Mouse (Mus musculus) limb, embryonic 11.5 days (tissue): ENCODE results near the gene Rgcc. TPM values are rescaled to one million over a fixed set of nuclear protein-coding genes. Genes with fewer than 3 reads are reported as not detected.

Experiments
- ATAC-seq: fragments of 200-750 bp; cut with Nextera tagmentation; 2 replicates; pipeline ENCODE4 v1.8.0; 2017; ENCODE audit warnings: low read depth; ENCODE audit not compliant: insufficient number of reproducible peaks, low FRiP score, low TSS enrichment
- DNase-seq: peaks from one replicate; pipeline ENCODE4 v3.0.0-alpha.2; 2015; ENCODE audit warnings: low spot score
- H3K27ac ChIP-seq: fragments of 300-500 bp; sonication (generic); replicated peaks from 2 replicates; pipeline ENCODE4 v1.5.1; 2014; ENCODE audit warnings: low read depth, mild to moderate bottlenecking, low read length
- H3K27me3 ChIP-seq: fragments of 300-500 bp; sonication (generic); 2 replicates; pipeline ENCODE4 v1.6.1; 2014; ENCODE audit warnings: mild to moderate bottlenecking, low read length, mixed read lengths; ENCODE audit not compliant: control insufficient read depth, insufficient read depth
- H3K36me3 ChIP-seq: fragments of 300-500 bp; sonication (generic); 2 replicates; pipeline ENCODE4 v1.6.1; 2014; ENCODE audit warnings: mild to moderate bottlenecking, low read length, moderate library complexity, mixed read lengths; ENCODE audit not compliant: control insufficient read depth, insufficient read depth
- H3K4me1 ChIP-seq: fragments of 300-500 bp; sonication (generic); 2 replicates; pipeline ENCODE4 v1.6.1; 2014; ENCODE audit warnings: low read length, mixed read lengths; ENCODE audit not compliant: control insufficient read depth, insufficient read depth
- H3K4me2 ChIP-seq: fragments of 300-500 bp; sonication (generic); 2 replicates; pipeline ENCODE4 v1.6.1; 2014; ENCODE audit warnings: low read depth, mild to moderate bottlenecking, moderate library complexity; ENCODE audit not compliant: severe bottlenecking
- H3K4me3 ChIP-seq: fragments of 300-500 bp; sonication (generic); 2 replicates; pipeline ENCODE4 v1.5.1; 2014; ENCODE audit warnings: low read depth, low read length
- H3K9ac ChIP-seq: fragments of 300-500 bp; sonication (generic); 2 replicates; pipeline ENCODE4 v1.6.1; 2014; ENCODE audit warnings: mild to moderate bottlenecking, low read length
- H3K9me3 ChIP-seq: fragments of 300-500 bp; sonication (generic); 2 replicates; pipeline ENCODE4 v1.6.1; 2016; ENCODE audit warnings: low read length; ENCODE audit not compliant: control insufficient read depth
- WGBS: fragments of 180-500 bp; shearing (Covaris S2); extraction: QIAGEN DNeasy Blood & Tissue Kit; methylation state at CpG from one replicate; pipeline ENCODE4 v1.1.7; 2014; 5-methylcytosine and 5-hydroxymethylcytosine counted together
- polyA plus RNA-seq: library from polyadenylated mRNA; unstranded; fragments of >200 nt; fragmentation: Nextera tagmentation; extraction: Ambion mirVana; gene quantifications from 2 replicates; pipeline ENCODE4 v1.2.1, GENCODE M21; 2014

The Rgcc gene
- polyA plus RNA-seq = 19.6 and 20.8 TPM in 2 replicates

GRCm38 (mm10) chr14:79301466-79301875, at the start of gene Rgcc:
Rgcc (minus strand) TSS chr14:79301645.
- Histone ChIP-seq H3K27me3 (no peaks in the 10 kb centered on the region), H3K9ac (peak within 1 kb of the TSS; percentile 60), H3K4me1 (peaks cover 9% of the 10 kb centered on the region), H3K4me3 (peak within 1 kb of the TSS; percentile 52), H3K36me3 (no peaks in the 10 kb centered on the region), H3K9me3 (no peaks in the 10 kb centered on the region), H3K27ac (no peak within 1 kb of the TSS), H3K4me2 (peak within 1 kb of the TSS; percentile 97)
- DNase-seq (peak; percentile 97), ATAC-seq (peak; percentile 94)
- whole genome bisulfite sequencing = 0% methylated on average over 34 of the region's 34 CpGs

- Histone ChIP-seq H3K27me3 (no peaks in the 10 kb centered on the region), H3K36me3 (peaks cover 14% of the 10 kb centered on the region), H3K27ac (no peak overlapping the region), H3K9ac (no peak overlapping the region), H3K4me2 (no peak overlapping the region), H3K9me3 (no peaks in the 10 kb centered on the region), H3K4me3 (no peak overlapping the region), H3K4me1 (no peaks in the 10 kb centered on the region)
- no peak for DNase-seq
- 88% methylated on average over 3 of the region's 3 CpGs for WGBS
- ATAC-seq = no peak
Measured at GRCm38 (mm10) chr14:79346384-79346783, 44.9 kb upstream of the Rgcc start.

GRCm38 (mm10) chr14:79335613-79336012, 34.2 kb upstream of the Rgcc start:
- peaks cover 8% of the 10 kb centered on the region; the same call in 1 of the 2 replicates for H3K36me3 ChIP-seq
- 88% methylated on average over 3 of the region's 3 CpGs for WGBS
- no peak for DNase-seq

GRCm38 (mm10) chr14:79331936-79332335, 30.5 kb upstream of the Rgcc start:
- DNase-seq = no peak
- no peak overlapping the region for H3K27ac ChIP-seq
- no peak overlapping the region for H3K4me2 ChIP-seq
- H3K4me3 ChIP-seq = no peak overlapping the region
- H3K36me3 ChIP-seq = peaks cover 7% of the 10 kb centered on the region; the same call in 1 of the 2 replicates
- WGBS = 79% methylated on average over 7 of the region's 7 CpGs
- H3K27me3 ChIP-seq = no peaks in the 10 kb centered on the region
- no peaks in the 10 kb centered on the region for H3K9me3 ChIP-seq
- peaks cover 3% of the 10 kb centered on the region; the same call in 1 of the 2 replicates for H3K4me1 ChIP-seq
- H3K9ac ChIP-seq = no peak overlapping the region
- ATAC-seq = no peak

More at GRCm38 (mm10) chr14:79335613-79336012, 34.2 kb upstream of the Rgcc start:
- H3K4me1 ChIP-seq = peaks cover 3% of the 10 kb centered on the region; the same call in 1 of the 2 replicates
- no peak overlapping the region for H3K4me3 ChIP-seq
- ATAC-seq = no peak
- H3K27ac ChIP-seq = no peak overlapping the region
- H3K27me3 ChIP-seq = no peaks in the 10 kb centered on the region
- no peak overlapping the region for H3K4me2 ChIP-seq
- no peak overlapping the region for H3K9ac ChIP-seq
- no peaks in the 10 kb centered on the region for H3K9me3 ChIP-seq

- Histone ChIP-seq H3K9me3 (no peaks in the 10 kb centered on the region), H3K4me2 (no peak overlapping the region), H3K9ac (no peak overlapping the region), H3K27ac (no peak overlapping the region), H3K36me3 (0 out of 2 replicates have a peak, but pooled peaks cover 3% of the 10 kb centered on the region), H3K4me1 (peaks cover 3% of the 10 kb centered on the region; the same call in 1 of the 2 replicates), H3K27me3 (no peaks in the 10 kb centered on the region), H3K4me3 (no peak overlapping the region)
- DNase-seq (no peak), ATAC-seq (no peak)
- WGBS = 59% methylated on average over 16 of the region's 16 CpGs
Measured at GRCm38 (mm10) chr14:79330944-79331561, 29.6 kb upstream of the Rgcc start.

- H3K4me1 ChIP-seq = peaks cover 3% of the 10 kb centered on the region; the same call in 1 of the 2 replicates
- no peak overlapping the region for H3K27ac ChIP-seq
- no peaks in the 10 kb centered on the region for H3K27me3 ChIP-seq
- H3K9ac ChIP-seq = no peak overlapping the region
- WGBS = 32% methylated on average over 5 of the region's 5 CpGs
- no peaks in the 10 kb centered on the region for H3K9me3 ChIP-seq
- no peak for ATAC-seq
- H3K4me3 ChIP-seq = no peak overlapping the region
- no peak overlapping the region for H3K4me2 ChIP-seq
- peak; percentile 54 for DNase-seq
- no peaks in the 10 kb centered on the region for H3K36me3 ChIP-seq
Measured at GRCm38 (mm10) chr14:79327033-79327432, 25.6 kb upstream of the Rgcc start.

- no peaks in the 10 kb centered on the region for H3K4me1 ChIP-seq
- no peak overlapping the region for H3K9ac ChIP-seq
- no peaks in the 10 kb centered on the region for H3K9me3 ChIP-seq
- no peaks in the 10 kb centered on the region for H3K36me3 ChIP-seq
- H3K4me3 ChIP-seq = no peak overlapping the region
- no peaks in the 10 kb centered on the region for H3K27me3 ChIP-seq
- ATAC-seq (no peak), DNase-seq (no peak)
- H3K27ac ChIP-seq = no peak overlapping the region
- 81% methylated on average over 10 of the region's 10 CpGs for WGBS
- no peak overlapping the region for H3K4me2 ChIP-seq
Measured at GRCm38 (mm10) chr14:79324112-79324840, 22.8 kb upstream of the Rgcc start.

GRCm38 (mm10) chr14:79321881-79322280, 20.4 kb upstream of the Rgcc start:
- 87% methylated on average over 5 of the region's 5 CpGs for WGBS
- Histone ChIP-seq H3K4me2 (no peak overlapping the region), H3K4me3 (no peak overlapping the region), H3K36me3 (no peaks in the 10 kb centered on the region), H3K9me3 (no peaks in the 10 kb centered on the region), H3K9ac (no peak overlapping the region), H3K27me3 (no peaks in the 10 kb centered on the region), H3K27ac (no peak overlapping the region), H3K4me1 (no peaks in the 10 kb centered on the region)
- DNase-seq = no peak
- no peak for ATAC-seq
